Mouse (Mus musculus) skeletal muscle tissue, adult 2 months (tissue): ENCODE measurements at regions not wholly inside any gene's neighbourhood (a gene's known extent, or its start where the extent isn't known, plus 50 kb on each side); places are given as distances from the start of the nearest gene placed in this dataset.

ENCODE experiments used
- DNase-seq: peaks from one replicate; pipeline ENCODE4 v3.0.0-alpha.2; 2012; ENCODE audit warnings: low read depth, low spot score

- no peak for DNase-seq
These were observed 58.7 kb downstream of the Mycn start for GRCm38 (mm10) chr12:12882931-12883553.

GRCm38 (mm10) chr12:12878031-12878430 lies 63.7 kb downstream of the Mycn start:
- no peak for DNase-seq

- no peak for DNase-seq
These were observed 64.2 kb downstream of the Mycn start for GRCm38 (mm10) chr12:12877539-12877938.

GRCm38 (mm10) chr12:12875976-12876745 lies 65.6 kb downstream of the Mycn start:
- DNase-seq, result no peak

GRCm38 (mm10) chr12:12873551-12873950 lies 68.2 kb downstream of the Mycn start:
- DNase-seq, result no peak

- no peak for DNase-seq
These were observed 68.7 kb downstream of the Mycn start for GRCm38 (mm10) chr12:12872974-12873373.

GRCm38 (mm10) chr12:12871272-12871671 lies 70.4 kb downstream of the Mycn start:
- DNase-seq, result no peak

GRCm38 (mm10) chr12:12866590-12866989 lies 75.1 kb downstream of the Mycn start:
- DNase-seq, result no peak

- no peak for DNase-seq
These were observed 91.0 kb downstream of the Mycn start for GRCm38 (mm10) chr12:12850681-12851080.

- DNase-seq, result no peak
These were observed 95.0 kb downstream of the Mycn start for GRCm38 (mm10) chr12:12846716-12847115.

- no peak for DNase-seq
These were observed 99.3 kb downstream of the Mycn start for GRCm38 (mm10) chr12:12842247-12842957.

- no peak for DNase-seq
These were observed 100.1 kb downstream of the Mycn start for GRCm38 (mm10) chr12:12841385-12842238.

- DNase-seq, result no peak
These were observed 100.9 kb downstream of the Mycn start for GRCm38 (mm10) chr12:12840661-12841384.

- no peak for DNase-seq
These were observed 103.9 kb downstream of the Mycn start for GRCm38 (mm10) chr12:12837775-12838174.

GRCm38 (mm10) chr12:12827821-12828641 lies 113.7 kb downstream of the Mycn start:
- no peak for DNase-seq

- no peak for DNase-seq
These were observed 114.3 kb downstream of the Mycn start for GRCm38 (mm10) chr12:12827379-12827778.

- no peak for DNase-seq
These were observed 115.3 kb downstream of the Mycn start for GRCm38 (mm10) chr12:12826431-12826830.

- DNase-seq, result no peak
These were observed 115.9 kb downstream of the Mycn start for GRCm38 (mm10) chr12:12825842-12826241.

GRCm38 (mm10) chr12:12821473-12821872 lies 120.2 kb downstream of the Mycn start:
- no peak for DNase-seq
